8 mouse cellular contexts compared by ENCODE assay signal in genomic region chr7:45896517-45897257, GRCm38 (mm10). TPM values are rescaled to one million over a fixed set of nuclear protein-coding genes. Genes with fewer than 3 reads are reported as not detected.
DNase-seq lines count a peak whose midpoint lies in the region; ATAC-seq and TF ChIP-seq lines count a peak whose summit lies in the region.

Gene Syngr4 (minus strand): TSS chr7:45896714.
Gene Tmem143 (plus strand): TSS chr7:45896941.

- no peaks in the 10 kb centered on the region for H3K79me2 ChIP-seq in CH12.LX (replicated peaks; ENCODE audit: control insufficient read depth, extremely low read depth, insufficient read depth, poor library complexity, severe bottlenecking)

- H3K27me3 ChIP-seq in CH12.LX (replicated peaks): no peaks in the 10 kb centered on the region
- H3K27me3 ChIP-seq in forebrain, embryonic 11.5 days (ENCODE audit: control insufficient read depth, insufficient read depth, low read length): no peaks in the 10 kb centered on the region; the same call in 1 of the 2 replicates
- H3K27me3 ChIP-seq in heart, embryonic 16.5 days (ENCODE audit: control insufficient read depth, insufficient read depth, low read length): no peaks in the 10 kb centered on the region
- no peaks in the 10 kb centered on the region; the same call in 1 of the 2 replicates for H3K27me3 ChIP-seq in liver, embryonic 15.5 days
- H3K27me3 ChIP-seq in neural tube, embryonic 12.5 days (replicated peaks): 0 out of 2 replicates have a peak, but pooled peaks cover 6% of the 10 kb centered on the region

- peaks cover 0 to 7% of the 10 kb centered on the region in 2 experiments for H3K36me3 ChIP-seq in CH12.LX (replicated peaks in 1 of 2; ENCODE audit: control insufficient read depth in 1 of 2, insufficient read depth in 1 of 2, low read length in 1 of 2)
- no peaks in the 10 kb centered on the region for H3K36me3 ChIP-seq in forebrain, embryonic 11.5 days (ENCODE audit: control insufficient read depth, insufficient read depth, low read length)
- H3K36me3 ChIP-seq in heart, embryonic 16.5 days (ENCODE audit: control insufficient read depth, insufficient read depth): no peaks in the 10 kb centered on the region
- no peaks in the 10 kb centered on the region for H3K36me3 ChIP-seq in liver, embryonic 15.5 days (replicated peaks)
- H3K36me3 ChIP-seq in neural tube, embryonic 12.5 days: no peaks in the 10 kb centered on the region

- TF ChIP-seq RAD21 in CH12.LX (IDR thresholded peaks at IDR 0.05; ENCODE audit: low read depth, low read length): no peak

- peak; percentile 91 for ATAC-seq in forebrain, embryonic 11.5 days (replicated peaks; ENCODE audit: low FRiP score)
- peak; percentile 92 for ATAC-seq in heart, embryonic 16.5 days (replicated peaks; ENCODE audit: extremely low read depth, insufficient read depth, low FRiP score)
- peak; percentile 79 for ATAC-seq in liver, embryonic 15.5 days (ENCODE audit: insufficient read depth)
- ATAC-seq in neural tube, embryonic 12.5 days (ENCODE audit: low FRiP score, low read depth): peak; percentile 87

- peak within 1 kb of the TSS; percentile 59 for H3K27ac ChIP-seq in CH12.LX (ENCODE audit: insufficient read depth, low read depth)
- H3K27ac ChIP-seq in forebrain, embryonic 11.5 days (ENCODE audit: low read depth, low read length): peak within 1 kb of the TSS; percentile 50
- peak within 1 kb of the TSS; percentile 79 for H3K27ac ChIP-seq in heart, embryonic 16.5 days (ENCODE audit: low read length)
- H3K27ac ChIP-seq in liver, embryonic 15.5 days (replicated peaks): peak within 1 kb of the TSS; percentile 81
- 0 out of 2 replicates have a peak within 1 kb of the TSS, but pooled peaks have one; percentile 20 for H3K27ac ChIP-seq in neural tube, embryonic 12.5 days

- H3K9me3 ChIP-seq in CH12.LX (replicated peaks; ENCODE audit: low read length): no peaks in the 10 kb centered on the region
- no peaks in the 10 kb centered on the region for H3K9me3 ChIP-seq in forebrain, embryonic 11.5 days (ENCODE audit: control insufficient read depth, low read length)
- no peaks in the 10 kb centered on the region for H3K9me3 ChIP-seq in heart, embryonic 16.5 days (replicated peaks; ENCODE audit: control insufficient read depth, low read length)
- no peaks in the 10 kb centered on the region for H3K9me3 ChIP-seq in liver, embryonic 15.5 days (replicated peaks)
- no peaks in the 10 kb centered on the region for H3K9me3 ChIP-seq in neural tube, embryonic 12.5 days

- DNase-seq in CH12.LX (ENCODE audit: extremely low read depth): peak; percentile 100
- DNase-seq in c-Kit-positive CD71-positive TER-119-negative erythroid progenitor cells, embryonic 14.5 days (ENCODE audit: low read depth): peak; percentile 99
- DNase-seq in forebrain, embryonic 11.5 days (ENCODE audit: low spot score): peak; percentile 97
- DNase-seq in kidney, postnatal 36 days: peak; percentile 97 to 98
- DNase-seq in telencephalon, adult 2 months (ENCODE audit: low read depth, low spot score): peak; percentile 99

- TF ChIP-seq CTCF in CH12.LX (conservative IDR thresholded peaks at IDR 0.05 in 1 of 2, IDR thresholded peaks at IDR 0.05 in 1 of 2; ENCODE audit: low read depth in 2 of 2, low read length in 2 of 2): no peak

- H3K4me2 ChIP-seq in CH12.LX (ENCODE audit: insufficient read depth, low read depth, poor library complexity, severe bottlenecking): peak within 1 kb of the TSS; percentile 68
- H3K4me2 ChIP-seq in forebrain, embryonic 11.5 days (ENCODE audit: low read depth, low read length, severe bottlenecking): peak within 1 kb of the TSS; percentile 78
- peak within 1 kb of the TSS; percentile 85 for H3K4me2 ChIP-seq in heart, embryonic 16.5 days (ENCODE audit: low read depth, low read length)
- peak within 1 kb of the TSS; percentile 88 for H3K4me2 ChIP-seq in liver, embryonic 15.5 days
- H3K4me2 ChIP-seq in neural tube, embryonic 12.5 days (replicated peaks): peak within 1 kb of the TSS; percentile 89

- H3K4me1 ChIP-seq in CH12.LX (ENCODE audit: control insufficient read depth in 1 of 2, insufficient read depth in 2 of 2): peaks cover 3 to 25% of the 10 kb centered on the region in 2 experiments; a peak in 3 of 4 replicates
- peaks cover 4% of the 10 kb centered on the region; the same call in 1 of the 2 replicates for H3K4me1 ChIP-seq in forebrain, embryonic 11.5 days (replicated peaks; ENCODE audit: control insufficient read depth, insufficient read depth, low read length)
- peaks cover 5% of the 10 kb centered on the region; the same call in 1 of the 2 replicates for H3K4me1 ChIP-seq in heart, embryonic 16.5 days (ENCODE audit: control insufficient read depth, insufficient read depth, low read length)
- peaks cover 32% of the 10 kb centered on the region for H3K4me1 ChIP-seq in liver, embryonic 15.5 days (replicated peaks)
- peaks cover 10% of the 10 kb centered on the region for H3K4me1 ChIP-seq in neural tube, embryonic 12.5 days

- H3K9ac ChIP-seq in CH12.LX (ENCODE audit: insufficient read depth, low read depth): peak within 1 kb of the TSS; percentile 79
- peak within 1 kb of the TSS; percentile 70 for H3K9ac ChIP-seq in forebrain, embryonic 11.5 days (ENCODE audit: low read length)
- H3K9ac ChIP-seq in heart, embryonic 16.5 days (ENCODE audit: low read length): peak within 1 kb of the TSS; percentile 73
- peak within 1 kb of the TSS; percentile 56 for H3K9ac ChIP-seq in liver, embryonic 15.5 days
- H3K9ac ChIP-seq in neural tube, embryonic 12.5 days: peak within 1 kb of the TSS; percentile 67

- TF ChIP-seq POLR2A in CH12.LX (IDR thresholded peaks at IDR 0.05; ENCODE audit: low read depth, low read length): peak; percentile 80

- WGBS in forebrain, embryonic 11.5 days: 1% methylated on average over 40 of the region's 40 CpGs
- 1% methylated on average over 40 of the region's 40 CpGs for WGBS in heart, embryonic 16.5 days
- under 1% methylated on average over 40 of the region's 40 CpGs for WGBS in liver, embryonic 15.5 days (ENCODE audit: insufficient replicate concordance)
- WGBS in neural tube, embryonic 12.5 days: 1% methylated on average over 40 of the region's 40 CpGs

- in situ Hi-C loops in CH12.LX (cut with MboI; ENCODE audit: low pct_ligation_motif_present, low pct_unique_long_range_greater_than_20kb, low sequenced_read_pairs): no loop called here

- dilution Hi-C loops in CH12.LX (cut with MboI; ENCODE audit: extremely low pct_ligation_motif_present, extremely low pct_unique_long_range_greater_than_20kb, low sequenced_read_pairs): no loop called here

- TF ChIP-seq EP300 in CH12.LX (IDR thresholded peaks at IDR 0.05; ENCODE audit: low read length): no peak

- peak within 1 kb of the TSS; percentile 63 to 80 (median 77) for H3K4me3 ChIP-seq in CH12.LX (replicated peaks in 1 of 3; ENCODE audit: low read depth in 2 of 3, low read length in 2 of 3, poor library complexity in 1 of 3)
- peak within 1 kb of the TSS; percentile 43 for H3K4me3 ChIP-seq in forebrain, embryonic 11.5 days (ENCODE audit: low read depth, low read length)
- peak within 1 kb of the TSS; percentile 53 for H3K4me3 ChIP-seq in heart, embryonic 16.5 days (ENCODE audit: low read length)
- H3K4me3 ChIP-seq in liver, embryonic 15.5 days (replicated peaks): peak within 1 kb of the TSS; percentile 62
- peak within 1 kb of the TSS; percentile 46 for H3K4me3 ChIP-seq in neural tube, embryonic 12.5 days

TF ChIP-seq in CH12.LX, 34 proteins besides CTCF, POLR2A, EP300 and RAD21 (continues in another document):
- TF ChIP-seq MAFK (IDR thresholded peaks at IDR 0.05; ENCODE audit: insufficient replicate concordance, low read length): no peak
- TF ChIP-seq CHD1 (IDR thresholded peaks at IDR 0.05; ENCODE audit: low read depth, low read length): no peak
- peak; percentile 84 for TF ChIP-seq NELFE (IDR thresholded peaks at IDR 0.05; ENCODE audit: low read depth, low read length)
- 0 out of 2 replicates have a peak, but pooled peaks have one; percentile 19 for TF ChIP-seq MEF2A (IDR thresholded peaks at IDR 0.05; ENCODE audit: borderline replicate concordance, low read depth, low read length)
- TF ChIP-seq HCFC1 (IDR thresholded peaks at IDR 0.05; ENCODE audit: low read depth, low read length): peak; percentile 75
- peak; percentile 62; the same call in 1 of the 2 replicates for TF ChIP-seq POLR2AphosphoS2 (IDR thresholded peaks at IDR 0.05; ENCODE audit: low read depth, low read length)
- TF ChIP-seq UBTF (IDR thresholded peaks at IDR 0.05; ENCODE audit: low read depth, low read length): peak; percentile 78; the same call in 1 of the 2 replicates
- TF ChIP-seq USF2 (conservative IDR thresholded peaks at IDR 0.05; ENCODE audit: low read depth, low read length): no peak
- no peak for TF ChIP-seq KAT2A (IDR thresholded peaks at IDR 0.05; ENCODE audit: insufficient replicate concordance, low read length)
- peak; percentile 12; the same call in 1 of the 2 replicates for TF ChIP-seq MXI1 (IDR thresholded peaks at IDR 0.05; ENCODE audit: low read depth, low read length)
- peak; percentile 74 for TF ChIP-seq TBP (conservative IDR thresholded peaks at IDR 0.05; ENCODE audit: low read depth, low read length)
- no peak for TF ChIP-seq CHD2 (IDR thresholded peaks at IDR 0.05; ENCODE audit: low read length)
- no peak for TF ChIP-seq USF1 (IDR thresholded peaks at IDR 0.05; ENCODE audit: low read depth, low read length)
- TF ChIP-seq JUND (conservative IDR thresholded peaks at IDR 0.05; ENCODE audit: low read depth, low read length): no peak
- peak; percentile 32 for TF ChIP-seq MYC (IDR thresholded peaks at IDR 0.05; ENCODE audit: low read depth, low read length)
- peak; percentile 85 for TF ChIP-seq MAX (IDR thresholded peaks at IDR 0.05; ENCODE audit: low read length)

RNA-seq across cellular contexts. Expression of gene Syngr4, which starts in this region (rescaled TPM):
- total RNA-seq in CH12.LX (2012; rRNA removed): not detected in 2 replicates
- total RNA-seq in CH12.LX (2014; rRNA removed): not detected in 2 replicates
- not detected in 2 replicates for polyA plus RNA-seq in CH12.LX (2012; ENCODE audit: insufficient read length, low read depth)
- 1.1 and 2.1 TPM in 2 replicates for polyA plus RNA-seq in forebrain, embryonic 11.5 days (2014; fragmentation: Nextera tagmentation; extraction: Ambion mirVana)
- polyA plus RNA-seq in heart, embryonic 16.5 days (2015; fragmentation: Nextera tagmentation; extraction: Ambion mirVana): 0.91 and 1.4 TPM in 2 replicates
- polyA plus RNA-seq in liver, embryonic 15.5 days (2015; fragmentation: Nextera tagmentation; extraction: Ambion mirVana): 0.94 and 1.3 TPM in 2 replicates
- polyA plus RNA-seq in neural tube, embryonic 12.5 days (2016; fragmentation: Nextera tagmentation; extraction: Ambion mirVana): 0.22 and 0.56 TPM in 2 replicates

RNA-seq across cellular contexts. Expression of gene Tmem143, which starts in this region (rescaled TPM):
- 9.4 and 14.6 TPM in 2 replicates for total RNA-seq in CH12.LX (2012; rRNA removed)
- total RNA-seq in CH12.LX (2014; rRNA removed): 12.8 and 14.2 TPM in 2 replicates
- polyA plus RNA-seq in CH12.LX (2012; ENCODE audit: insufficient read length, low read depth): 7.2 and 8.8 TPM in 2 replicates
- 2.6 and 3.2 TPM in 2 replicates for polyA plus RNA-seq in forebrain, embryonic 11.5 days (2014; fragmentation: Nextera tagmentation; extraction: Ambion mirVana)
- polyA plus RNA-seq in heart, embryonic 16.5 days (2015; fragmentation: Nextera tagmentation; extraction: Ambion mirVana): 8.8 TPM in 2 replicates
- 3.6 and 4.0 TPM in 2 replicates for polyA plus RNA-seq in liver, embryonic 15.5 days (2015; fragmentation: Nextera tagmentation; extraction: Ambion mirVana)
- 3.9 and 4.4 TPM in 2 replicates for polyA plus RNA-seq in neural tube, embryonic 12.5 days (2016; fragmentation: Nextera tagmentation; extraction: Ambion mirVana)

Comparison
In these comparisons a context has a peak if more than half of its experiments do, and no peak if none do; other contexts are left out.
1. Peak in every context shown above with its lines: DNase-seq, ATAC-seq, H3K4me3 ChIP-seq and H3K27ac ChIP-seq.
2. H3K27ac ChIP-seq: peak in every context shown above with its lines; median percentile 81 in liver, embryonic 15.5 days; 79 in heart, embryonic 16.5 days; 59 in CH12.LX; 50 in forebrain, embryonic 11.5 days; 20 in neural tube, embryonic 12.5 days.